Mouse (Mus musculus) brain, embryonic 14.5 days (tissue): ENCODE results near the gene Triobp. TPM values are rescaled to one million over a fixed set of nuclear protein-coding genes. Genes with fewer than 3 reads are reported as not detected.
"Not testable (repeated sequence)": the region's sequence is repeated elsewhere in the genome, so short reads cannot be mapped to it uniquely, and the experiment has no call there.

Experiments
- DNase-seq: peaks from one replicate; pipeline ENCODE4 v3.0.0-alpha.2; 2011; ENCODE audit warnings: low read depth
- CTCF ChIP-seq: fragments of 200-500 bp; IDR thresholded peaks from 2 replicates; pipeline ENCODE4 v1.5.1; 2012; ENCODE audit warnings: inconsistent platforms, mild to moderate bottlenecking, moderate library complexity, borderline replicate concordance; ENCODE audit not compliant: insufficient read depth, insufficient read length; ENCODE audit errors: extremely low read depth
- POLR2A ChIP-seq: fragments of 200-500 bp; IDR thresholded peaks from 2 replicates; pipeline ENCODE4 v1.6.1; 2012; ENCODE audit warnings: mild to moderate bottlenecking, inconsistent platforms, borderline replicate concordance; ENCODE audit not compliant: poor library complexity, insufficient read depth, insufficient read length, severe bottlenecking; ENCODE audit errors: extremely low read depth
- polyA plus RNA-seq: library from polyadenylated mRNA; depleted of rRNA; stranded (reverse); fragments of >200 nt; gene quantifications from 2 replicates; pipeline ENCODE4 v1.2.3, GENCODE M21; 2012

Gene Triobp
- polyA plus RNA-seq, 1 experiment: 74.5 TPM

DNA sequence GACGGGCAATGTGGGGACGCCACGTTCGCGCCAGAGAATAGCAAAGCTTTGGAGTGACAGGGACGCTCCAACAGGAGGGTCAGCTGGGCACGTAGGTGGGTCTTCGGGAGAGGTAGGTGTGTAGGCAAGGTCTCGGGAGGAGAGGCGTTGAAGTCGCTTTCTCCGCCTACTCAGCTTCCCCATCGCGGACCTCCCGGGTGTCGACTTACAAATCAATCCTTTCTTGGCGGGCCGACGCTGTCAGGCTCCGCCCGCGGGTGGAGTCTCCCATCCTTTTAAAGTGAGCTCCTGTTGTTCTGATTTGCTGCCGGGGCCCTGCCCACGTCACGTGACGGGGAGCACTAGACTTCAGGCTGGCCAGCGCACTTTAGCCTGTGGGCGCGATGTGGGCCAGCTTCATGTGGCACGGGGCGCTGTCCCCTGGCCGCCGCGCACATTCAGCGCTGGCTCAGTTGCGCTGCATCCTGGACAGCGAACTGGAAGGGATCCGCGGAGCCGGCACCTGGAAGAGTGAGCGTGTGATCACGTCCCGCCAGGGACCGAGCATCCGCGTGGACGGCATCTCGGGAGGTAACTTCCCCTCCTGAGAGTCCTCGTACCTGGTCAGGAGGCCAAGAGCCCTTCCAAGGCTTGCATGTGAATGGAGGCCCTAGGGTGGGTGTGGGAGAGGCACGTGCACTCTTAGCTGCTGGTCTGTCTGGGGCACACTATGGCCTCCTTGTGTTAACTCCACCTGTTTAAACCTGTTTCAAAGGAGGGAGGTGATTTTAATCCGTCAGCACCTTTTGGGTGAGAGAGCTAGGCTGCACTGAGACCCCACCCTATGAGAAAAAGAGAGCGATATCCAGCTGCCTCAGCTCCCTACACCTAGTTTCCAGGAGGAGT is 83.3 kb downstream of the Triobp start:
- DNase-seq: peak; percentile 98
- TF ChIP-seq POLR2A (0 out of 2 replicates have a peak, but pooled peaks have one; percentile 43), CTCF (no peak)

DNA sequence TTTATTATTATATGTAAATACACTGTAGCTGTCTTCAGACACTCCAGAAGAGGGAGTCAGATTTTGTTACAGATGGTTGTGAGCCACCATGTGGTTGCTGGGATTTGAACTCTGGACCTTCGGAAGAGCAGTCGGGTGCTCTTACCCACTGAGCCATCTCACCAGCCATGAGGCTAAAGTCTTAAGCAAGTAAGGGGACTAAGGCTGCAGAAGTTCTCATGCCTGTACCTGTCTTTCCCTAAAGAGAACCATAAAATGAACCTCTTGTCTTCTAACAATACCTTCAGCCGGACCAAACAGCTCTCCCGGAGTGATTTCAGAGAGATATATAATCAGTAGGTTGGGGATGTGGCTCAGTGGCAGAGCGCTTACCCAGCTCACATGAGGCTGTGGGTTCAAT is 84.4 kb downstream of the Triobp start:
- not testable (repeated sequence) for DNase-seq

DNA sequence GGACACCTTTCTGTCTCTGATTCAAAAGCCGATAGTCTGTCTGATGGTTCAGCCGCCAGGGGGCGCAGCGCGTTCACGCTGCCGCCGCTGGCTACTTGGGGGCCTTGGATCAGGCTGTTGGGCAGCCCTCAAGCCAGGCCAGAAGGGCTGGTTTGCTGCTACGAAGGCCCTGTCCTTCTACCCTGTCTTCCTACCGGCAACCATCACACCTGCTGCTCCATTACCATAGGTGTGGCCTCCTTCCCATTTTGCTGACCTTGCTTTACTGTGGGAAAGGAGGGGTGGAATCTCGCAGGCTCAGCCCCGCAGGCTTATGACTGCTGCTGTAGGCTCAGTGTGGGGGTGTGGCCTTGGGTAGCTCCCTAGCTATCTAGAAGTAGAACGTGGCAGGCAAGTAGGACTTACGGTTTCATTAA is 90.4 kb downstream of the Triobp start:
- DNase-seq: peak; percentile 61
- TF ChIP-seq POLR2A (no peak), CTCF (peak; percentile 90)

DNA sequence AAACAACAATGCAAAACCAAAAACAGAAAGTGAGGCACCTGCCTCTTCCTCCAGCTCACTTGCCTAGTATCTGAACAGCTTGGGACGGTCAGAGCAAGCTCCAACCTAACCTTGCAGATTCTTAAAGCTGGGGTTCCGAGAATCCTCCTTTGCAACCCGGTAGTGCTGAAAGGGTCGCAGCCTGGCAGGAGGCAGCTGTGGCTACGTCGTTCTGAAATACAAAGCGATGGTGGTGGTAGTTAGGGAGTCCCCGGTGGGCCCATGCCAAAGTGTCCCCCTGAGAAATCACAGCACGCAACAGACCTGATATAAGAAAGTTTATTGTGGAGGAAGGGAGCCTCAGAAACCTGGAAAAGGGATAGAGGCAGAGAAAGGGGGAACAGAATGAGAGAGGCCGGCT is 90.8 kb downstream of the Triobp start:
- TF ChIP-seq CTCF: no peak
- no peak for TF ChIP-seq POLR2A
- no peak for DNase-seq

DNA sequence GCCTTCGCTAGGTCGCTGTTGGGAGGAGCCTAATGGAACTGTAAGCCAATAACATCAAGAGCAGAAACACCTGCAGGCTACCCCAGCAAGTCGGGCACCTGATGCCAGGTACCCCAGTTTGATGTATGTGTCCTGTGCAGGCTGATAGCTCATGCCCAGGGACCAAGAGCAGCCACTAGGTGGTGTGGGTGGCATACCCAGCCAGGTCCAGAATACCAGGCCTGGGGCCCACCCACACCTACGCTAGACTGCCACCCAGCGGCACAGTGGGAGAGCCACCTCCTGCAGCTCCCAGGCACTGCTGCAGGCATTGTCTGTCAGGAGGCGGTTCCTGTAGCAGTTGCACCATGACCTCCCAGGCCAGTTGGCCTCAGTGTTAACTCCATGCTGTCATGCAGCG is 91.3 kb downstream of the Triobp start:
- TF ChIP-seq CTCF (peak; percentile 67), POLR2A (no peak)
- DNase-seq: peak; percentile 73

DNA sequence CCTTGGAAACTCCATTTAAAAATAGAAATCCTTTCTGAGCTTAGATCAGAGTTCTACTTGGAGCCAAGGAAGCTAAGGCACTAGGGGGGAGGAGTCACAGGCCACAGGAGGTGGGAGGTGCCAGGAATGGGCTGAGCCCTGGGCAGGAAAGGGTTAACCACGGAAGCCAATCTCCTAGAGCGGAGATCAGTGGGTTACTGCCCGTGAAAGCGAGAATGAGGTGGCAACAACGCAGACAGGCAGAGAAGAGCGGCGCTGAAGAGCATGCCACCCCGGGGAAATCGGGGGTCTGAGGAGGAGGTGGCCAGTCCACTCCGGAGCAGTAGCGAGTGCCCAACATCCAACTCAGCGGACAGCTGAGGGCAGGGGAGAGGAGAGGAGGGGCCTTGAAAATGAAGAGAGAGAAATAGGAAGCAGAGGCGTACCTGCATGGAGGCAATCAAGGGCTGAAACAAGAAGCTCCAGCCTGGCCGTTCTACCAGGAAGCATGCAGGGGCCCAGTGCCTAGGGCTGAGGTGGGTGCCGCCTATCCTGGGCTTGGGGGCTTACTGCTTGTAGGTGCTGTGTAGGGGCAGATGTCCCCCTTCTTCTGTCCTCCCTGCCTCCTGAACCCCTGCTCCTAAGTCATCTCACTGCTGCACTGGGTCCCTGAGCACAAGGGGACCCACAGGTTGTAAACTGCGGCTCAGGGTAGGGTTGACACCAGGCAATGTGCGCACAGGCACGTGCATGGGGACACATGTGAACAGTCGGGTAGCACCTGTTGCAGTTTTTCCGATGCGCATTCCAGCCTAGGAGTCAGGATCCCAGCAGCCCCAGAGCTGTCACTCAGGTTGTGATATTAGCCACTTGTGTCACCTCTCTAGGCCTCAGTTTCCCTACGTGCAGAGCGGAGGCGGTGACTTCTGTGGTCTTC is 93.2 kb downstream of the Triobp start:
- peak; percentile 31 for DNase-seq
- TF ChIP-seq CTCF: no peak
- no peak for TF ChIP-seq POLR2A

DNA sequence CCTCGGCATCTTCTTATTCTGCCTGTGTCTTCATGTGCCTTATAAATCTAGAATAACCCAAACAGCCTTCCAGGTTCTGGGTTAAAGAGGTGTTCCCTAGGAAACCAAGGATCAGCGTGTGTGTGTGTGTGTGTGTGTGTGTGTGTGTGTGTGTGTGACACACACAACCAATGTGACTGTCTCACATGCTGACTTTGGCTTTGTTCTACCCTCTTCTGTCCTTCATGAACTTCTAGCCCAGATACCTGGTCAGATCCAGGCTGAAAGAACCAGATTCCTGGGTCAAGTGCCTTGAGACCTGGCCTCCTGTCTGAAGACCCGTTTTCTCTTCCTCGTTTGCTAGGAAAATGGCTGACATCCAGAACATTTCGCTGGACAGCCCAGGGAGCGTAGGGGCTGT is 94.1 kb downstream of the Triobp start, which contains the start of gene Galr3:
Gene Galr3 (plus strand): TSS at position 301 of the 400 bp plus-strand sequence.
- TF ChIP-seq CTCF: no peak
- TF ChIP-seq POLR2A: no peak
- DNase-seq: no peak

DNA sequence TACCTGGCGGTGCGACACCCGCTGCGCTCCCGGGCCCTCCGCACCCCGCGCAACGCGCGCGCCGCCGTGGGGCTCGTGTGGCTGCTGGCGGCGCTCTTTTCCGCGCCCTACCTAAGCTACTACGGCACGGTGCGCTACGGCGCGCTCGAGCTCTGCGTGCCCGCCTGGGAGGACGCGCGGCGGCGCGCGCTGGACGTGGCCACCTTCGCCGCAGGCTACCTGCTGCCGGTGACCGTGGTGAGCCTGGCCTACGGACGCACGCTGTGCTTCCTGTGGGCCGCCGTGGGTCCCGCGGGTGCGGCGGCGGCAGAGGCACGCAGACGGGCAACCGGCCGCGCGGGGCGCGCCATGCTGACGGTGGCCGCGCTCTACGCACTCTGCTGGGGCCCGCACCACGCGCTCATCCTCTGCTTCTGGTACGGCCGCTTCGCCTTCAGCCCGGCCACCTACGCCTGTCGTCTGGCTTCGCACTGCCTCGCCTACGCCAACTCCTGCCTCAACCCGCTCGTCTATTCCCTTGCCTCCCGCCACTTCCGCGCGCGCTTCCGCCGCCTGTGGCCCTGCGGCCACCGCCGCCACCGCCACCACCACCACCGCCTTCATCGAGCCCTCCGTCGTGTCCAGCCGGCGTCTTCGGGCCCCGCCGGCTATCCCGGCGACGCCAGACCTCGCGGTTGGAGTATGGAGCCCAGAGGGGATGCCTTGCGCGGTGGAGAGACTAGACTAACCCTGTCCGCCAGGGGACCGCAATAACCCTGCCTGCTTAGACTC is 95.4 kb downstream of the Triobp start:
- TF ChIP-seq CTCF (no peak), POLR2A (no peak)
- DNase-seq: peak; percentile 57

DNA sequence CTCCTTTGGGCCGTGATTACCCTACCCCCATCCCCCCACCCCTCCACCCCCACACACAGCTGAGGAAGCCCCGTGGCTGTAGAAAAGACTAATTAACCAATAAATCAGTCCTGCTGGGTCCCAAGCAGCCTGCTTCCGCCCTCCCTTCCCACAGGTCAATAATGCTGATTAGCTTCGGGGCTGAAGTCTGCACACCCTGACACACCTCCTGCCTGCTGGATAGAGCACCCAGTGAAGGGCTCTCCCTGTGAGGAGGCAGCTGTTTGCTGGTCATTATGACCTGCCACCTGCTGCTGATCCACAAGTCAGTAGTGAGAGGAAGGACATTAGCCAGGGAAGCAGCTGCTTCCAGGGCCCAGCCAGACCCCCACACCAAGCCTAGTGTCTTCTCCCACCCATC is 97.3 kb downstream of the Triobp start:
- DNase-seq: peak; percentile 30
- TF ChIP-seq CTCF: no peak
- no peak for TF ChIP-seq POLR2A

DNA sequence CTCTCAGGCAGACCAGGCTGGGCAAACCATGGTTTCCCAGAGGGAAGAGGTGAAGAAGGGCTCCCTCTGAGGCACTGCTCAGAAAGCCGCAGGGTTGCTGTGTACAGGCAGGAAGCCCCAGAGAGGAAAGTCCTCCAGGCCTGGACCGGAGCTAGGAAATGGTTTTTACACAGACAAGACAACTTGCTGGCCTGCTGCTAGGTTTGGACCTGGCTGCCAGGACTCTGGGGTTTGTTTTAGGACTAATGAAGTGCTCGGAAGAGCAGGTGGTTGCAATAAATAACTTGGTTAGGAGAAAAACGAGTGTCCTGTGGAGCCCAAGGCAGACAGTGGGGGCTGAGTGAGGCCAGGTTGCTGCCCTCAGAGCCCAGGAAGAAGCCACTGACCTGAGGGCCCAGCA is 100.7 kb downstream of the Triobp start:
- DNase-seq: no peak
- no peak for TF ChIP-seq POLR2A
- no peak for TF ChIP-seq CTCF
